Mouse (Mus musculus): ENCODE results near the gene Gan.

The Gan gene

DNA sequence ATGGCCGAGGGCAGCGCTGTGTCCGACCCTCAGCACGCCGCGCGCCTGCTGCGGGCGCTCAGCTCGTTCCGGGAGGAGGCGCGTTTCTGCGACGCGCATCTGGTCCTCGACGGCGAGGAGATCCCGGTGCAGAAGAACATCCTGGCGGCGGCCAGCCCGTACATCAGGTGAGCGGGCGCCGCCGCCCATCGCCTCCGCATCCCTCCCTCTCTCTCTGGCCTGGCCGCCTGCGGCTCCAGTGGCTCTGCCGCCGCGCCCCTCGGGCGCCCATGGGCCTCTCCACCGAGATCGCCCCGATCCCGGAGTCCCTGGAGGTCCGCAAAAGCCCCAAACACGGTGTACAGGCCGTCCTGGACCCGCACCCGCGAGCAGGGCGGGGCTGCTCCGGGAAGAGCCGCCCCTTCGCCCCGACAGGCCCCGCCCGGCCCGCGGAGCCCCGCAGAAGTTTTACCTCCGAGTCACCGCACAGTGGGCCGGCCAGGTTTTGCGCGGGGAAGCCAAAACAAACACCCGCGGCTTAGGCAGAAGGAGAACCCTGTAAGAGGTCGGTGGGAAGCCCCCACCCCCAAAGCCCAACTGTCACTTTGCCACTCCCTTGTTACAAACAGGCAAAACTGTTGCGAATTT, at the start of gene Gan:
Gene Gan (plus strand): TSS at position 1 of the 627 bp plus-strand sequence.
- peak; percentile 64 for DNase-seq

DNA sequence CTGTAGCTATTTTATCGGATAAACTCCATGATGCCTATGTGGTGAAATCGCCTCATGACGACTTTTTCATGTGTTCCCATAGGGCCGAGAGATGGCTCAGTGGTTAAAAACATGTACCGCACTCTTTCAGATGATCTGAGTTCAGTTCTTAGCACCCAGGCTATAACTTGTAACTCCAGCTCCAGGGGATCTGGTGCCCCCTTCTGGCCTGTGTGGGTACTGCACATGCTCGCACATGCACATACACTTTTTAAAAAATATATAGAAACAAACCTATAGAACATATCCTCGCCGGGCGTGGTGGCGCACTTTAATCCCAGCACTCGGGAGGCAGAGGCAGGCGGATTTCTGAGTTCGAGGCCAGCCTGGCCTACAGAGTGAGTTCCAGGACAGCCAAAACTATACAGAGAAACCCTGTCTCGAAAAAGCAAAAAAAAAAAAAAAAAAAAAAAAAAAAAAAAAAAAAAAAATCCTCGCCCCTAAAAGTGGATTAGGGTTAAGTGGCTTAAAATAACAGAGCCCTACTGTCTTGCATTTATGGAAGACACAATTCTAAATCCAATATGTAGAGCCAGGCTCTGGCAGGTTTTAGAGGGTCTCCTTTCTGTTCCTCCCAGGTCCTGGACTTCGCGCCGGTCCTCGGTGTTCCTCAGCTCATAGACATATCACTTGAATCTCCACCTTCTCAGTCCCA, 48.8 kb upstream of the Gan start:
- peak; percentile 58 for DNase-seq

DNA sequence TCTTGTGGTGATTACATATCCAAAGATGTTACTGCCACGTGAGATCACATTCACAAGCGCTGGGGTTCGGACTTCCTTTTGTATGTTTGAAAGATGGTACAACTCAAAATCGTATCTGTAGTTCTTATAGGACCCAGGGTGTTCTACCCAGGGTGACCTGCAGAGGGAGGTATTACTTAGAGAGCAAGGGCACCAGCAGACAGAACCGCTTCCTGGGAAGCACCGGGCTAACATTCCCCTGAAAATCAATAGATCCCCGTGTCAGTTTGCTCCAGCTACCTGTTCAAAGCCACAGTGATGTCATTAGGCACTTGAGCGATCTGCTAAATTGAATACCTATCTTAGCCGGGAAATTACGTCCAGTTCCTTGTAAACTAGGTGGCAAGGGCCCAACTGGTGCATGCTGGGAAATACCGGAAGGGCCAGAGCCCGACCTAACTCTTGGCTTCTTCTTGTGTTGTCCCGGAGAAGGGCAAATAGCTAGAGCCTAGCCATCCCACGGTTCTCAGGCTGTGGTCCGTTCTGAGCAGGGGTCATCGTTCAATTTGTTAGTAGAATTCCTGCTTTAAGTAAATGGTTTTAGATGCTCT, 48.0 kb upstream of the Gan start:
- peak; percentile 78 for DNase-seq

DNA sequence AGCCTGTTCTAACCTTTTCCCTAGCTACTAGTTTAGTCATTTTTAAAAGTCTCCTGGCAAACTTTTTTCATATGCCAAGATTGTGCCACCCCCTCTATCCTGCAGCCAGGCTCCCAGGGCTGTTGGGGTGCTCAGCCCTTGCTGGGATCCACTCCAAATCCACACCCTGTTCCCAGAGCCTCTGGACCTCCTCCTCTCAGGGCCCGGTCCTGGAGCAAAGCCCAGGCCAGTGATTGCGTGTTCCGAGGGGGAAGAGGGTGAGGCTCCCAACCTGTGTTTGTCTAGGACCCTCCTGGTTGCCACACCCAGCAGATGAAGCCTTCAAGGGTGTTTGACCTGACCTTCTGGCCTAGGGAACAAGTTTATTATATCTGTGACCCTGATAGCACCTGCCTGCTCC, 46.3 kb upstream of the Gan start:
- DNase-seq, result no peak

DNA sequence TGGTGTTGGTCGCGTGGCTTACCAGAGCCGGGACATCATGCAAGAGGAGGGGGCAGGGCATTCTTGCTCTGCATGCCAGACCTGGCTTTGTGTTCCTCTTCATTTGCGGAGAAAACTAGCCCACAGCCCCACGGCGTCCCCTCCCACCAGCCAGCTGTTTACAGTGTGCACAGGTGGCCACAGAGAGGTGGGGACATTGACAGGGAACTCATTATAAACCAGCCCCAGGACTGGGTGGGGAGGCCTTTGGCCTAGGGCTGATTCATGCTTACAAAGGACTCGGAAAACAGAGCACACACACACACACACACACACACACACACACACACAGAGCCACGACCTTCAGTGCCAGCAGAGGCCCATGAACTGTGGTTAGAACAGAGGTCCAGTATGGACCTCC, 45.7 kb upstream of the Gan start:
- DNase-seq, result no peak

DNA sequence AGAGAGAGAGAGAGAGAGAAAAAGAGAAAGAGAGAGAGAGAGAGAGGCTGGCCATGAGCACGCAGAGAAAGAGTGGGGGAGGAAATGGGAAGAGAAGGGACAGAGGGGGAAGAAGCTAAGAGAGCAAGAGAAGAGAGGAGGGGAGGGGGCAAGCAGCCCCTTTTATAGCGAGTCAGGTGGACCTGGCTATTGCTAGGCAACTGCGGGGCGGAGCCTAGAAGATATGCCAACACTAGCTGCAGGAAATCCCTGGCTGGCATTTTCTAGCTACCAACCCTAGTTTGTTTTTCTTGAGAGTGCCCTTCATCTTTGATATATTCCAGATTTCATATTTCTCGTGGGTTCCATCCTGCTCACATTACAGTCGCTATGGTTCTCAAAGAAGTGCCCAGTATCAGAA, 42.8 kb upstream of the Gan start:
- DNase-seq, result no peak

DNA sequence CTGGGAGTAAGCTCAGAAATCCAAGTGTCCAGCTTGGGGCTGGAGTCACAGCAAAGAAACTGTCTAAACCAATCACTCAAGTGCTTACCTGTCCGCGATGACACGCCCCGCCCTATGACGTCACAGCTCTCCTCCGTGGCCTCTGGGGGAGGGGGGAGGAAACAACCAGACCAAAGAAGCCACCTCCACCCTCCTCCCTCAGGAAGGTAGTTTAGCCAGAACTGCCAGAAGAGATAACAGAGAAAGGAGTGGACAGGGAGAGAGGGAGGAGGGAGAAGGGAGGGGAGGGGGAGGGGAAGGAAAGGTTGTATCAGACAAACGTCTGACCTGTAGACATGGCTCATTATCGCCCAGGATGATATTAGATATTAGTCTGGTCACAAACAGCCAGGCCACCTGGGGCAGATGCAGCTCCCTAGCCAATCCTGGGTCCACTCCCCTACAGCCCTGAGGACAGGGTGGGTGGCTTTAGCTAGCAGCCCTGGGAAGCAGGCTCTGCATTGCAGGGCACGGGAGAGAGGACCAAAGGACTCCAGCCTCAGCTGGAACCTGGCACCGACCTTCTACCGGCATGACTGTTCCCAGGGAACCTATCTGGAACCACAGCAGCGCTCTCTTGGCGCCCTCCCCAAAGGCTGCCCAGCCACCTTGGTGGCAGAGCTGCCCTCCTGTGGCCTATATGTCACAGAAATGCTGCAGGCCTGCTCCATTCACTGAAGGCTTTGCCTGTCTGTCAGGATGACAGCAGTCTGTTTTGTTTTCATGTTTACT, 42.1 kb upstream of the Gan start:
- DNase-seq, result peak; percentile 51

DNA sequence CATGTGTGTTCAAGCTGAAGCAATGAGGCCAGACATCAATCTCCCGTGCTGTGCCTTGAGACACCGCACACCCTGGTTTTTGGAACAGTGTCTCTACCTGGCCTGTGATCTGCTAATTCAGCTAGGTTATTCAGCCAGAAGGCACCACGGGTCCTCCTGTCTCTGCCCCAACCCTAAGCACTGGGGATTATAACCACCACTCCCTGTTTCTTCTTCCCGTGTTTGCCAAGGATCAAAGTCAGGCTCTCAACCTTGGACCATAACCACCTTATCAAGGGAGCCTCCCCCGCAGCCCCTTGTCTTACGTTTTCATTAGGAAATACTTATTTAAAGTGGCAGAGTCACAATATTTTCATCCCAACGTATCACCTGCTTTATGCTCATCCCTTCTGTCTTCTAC, 41.4 kb upstream of the Gan start:
- no peak for DNase-seq

DNA sequence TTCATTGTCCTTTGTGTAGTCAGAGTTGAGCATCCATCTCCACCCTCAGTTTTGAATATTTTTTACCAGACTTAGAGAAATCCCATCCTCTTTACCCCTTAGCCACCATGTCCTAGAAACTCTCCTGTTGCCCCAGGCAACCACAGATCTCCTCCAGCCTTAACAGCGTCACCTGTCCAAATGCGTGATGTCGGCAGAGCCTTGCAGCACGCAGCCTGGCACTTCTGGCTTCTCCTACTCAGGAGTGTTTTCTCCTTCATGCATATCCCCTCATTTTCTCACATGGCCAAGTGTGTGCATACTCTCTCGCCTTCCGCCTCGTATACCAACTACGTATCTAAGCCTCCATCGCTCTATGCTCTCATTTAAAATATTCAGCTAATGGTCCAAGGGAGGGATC, 39.5 kb upstream of the Gan start:
- no peak for DNase-seq

DNA sequence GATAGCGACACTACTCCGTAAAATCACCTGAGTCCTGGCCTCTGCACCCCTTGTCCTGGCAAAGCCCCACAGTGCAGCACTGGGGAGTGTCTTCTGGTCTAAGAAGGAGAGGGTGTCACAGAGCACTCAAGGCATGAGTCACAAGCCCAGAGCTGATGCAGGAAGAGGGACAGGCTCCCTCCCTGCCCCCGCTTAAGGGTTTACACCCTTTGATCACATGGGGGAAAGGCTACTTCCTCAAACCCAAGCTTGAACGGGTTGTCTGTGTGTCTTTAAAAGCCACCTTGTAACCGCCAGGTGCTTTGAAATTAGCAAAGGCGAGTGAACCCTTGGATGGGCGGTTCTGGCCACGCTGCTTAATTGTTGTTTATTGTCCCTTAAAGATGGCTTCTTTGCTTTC, 36.7 kb upstream of the Gan start:
- no peak for DNase-seq

DNA sequence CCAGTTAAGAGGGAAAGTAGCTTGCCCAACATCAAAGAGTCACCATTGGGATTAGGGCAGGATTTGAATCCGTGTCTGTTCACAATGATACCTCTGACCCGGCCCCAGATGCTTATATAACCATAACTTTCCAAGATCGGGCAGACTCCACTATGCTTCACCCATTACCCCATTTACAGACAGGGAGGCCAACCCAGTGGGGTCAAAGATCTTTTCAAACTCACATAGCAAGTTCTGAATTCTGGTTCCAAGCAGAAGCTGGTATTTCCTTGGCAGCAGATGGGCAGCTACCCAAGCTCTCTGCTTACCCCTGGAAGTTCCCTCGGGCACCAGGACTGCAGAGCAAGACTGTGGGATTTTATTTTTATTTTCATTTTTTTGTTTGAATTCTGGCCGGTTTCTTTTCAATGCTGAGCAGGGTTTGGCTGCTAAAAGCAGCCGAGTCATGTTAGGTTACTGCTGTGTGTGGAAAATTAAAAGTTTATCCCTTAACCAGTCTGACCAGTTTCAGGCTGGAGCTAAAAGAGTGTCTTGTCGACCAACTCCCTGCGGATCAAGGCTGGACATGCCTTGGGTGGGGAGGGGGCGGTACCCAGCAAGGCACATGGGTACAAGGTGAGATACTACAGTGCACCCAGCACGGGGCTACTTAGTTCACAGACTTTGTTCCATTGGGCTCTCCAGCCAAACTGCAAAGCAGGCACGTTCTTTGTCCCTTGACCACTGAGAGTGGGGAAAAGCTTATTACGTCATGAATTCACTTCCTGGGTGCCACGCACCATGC, 33.9 kb upstream of the Gan start:
- DNase-seq, result no peak

DNA sequence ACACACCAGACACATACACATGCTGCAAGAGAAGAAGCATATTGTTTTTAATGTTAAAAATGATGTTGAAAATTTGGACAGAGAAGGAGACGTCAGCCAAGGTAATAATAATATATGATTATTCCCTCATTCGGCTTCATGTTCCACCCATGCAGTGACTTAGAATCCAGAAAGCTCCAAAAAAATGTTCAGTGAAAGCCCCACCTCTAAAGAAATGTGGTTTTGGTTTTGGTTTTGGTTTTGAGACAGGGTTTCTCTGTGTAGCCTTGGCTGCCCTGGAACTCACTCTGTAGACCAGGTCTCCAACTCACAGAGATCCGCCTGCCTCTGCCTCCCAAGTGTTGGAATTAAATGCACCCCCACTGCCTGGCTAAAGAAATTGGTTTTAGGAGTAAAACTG, 32.1 kb upstream of the Gan start:
- DNase-seq, result no peak

DNA sequence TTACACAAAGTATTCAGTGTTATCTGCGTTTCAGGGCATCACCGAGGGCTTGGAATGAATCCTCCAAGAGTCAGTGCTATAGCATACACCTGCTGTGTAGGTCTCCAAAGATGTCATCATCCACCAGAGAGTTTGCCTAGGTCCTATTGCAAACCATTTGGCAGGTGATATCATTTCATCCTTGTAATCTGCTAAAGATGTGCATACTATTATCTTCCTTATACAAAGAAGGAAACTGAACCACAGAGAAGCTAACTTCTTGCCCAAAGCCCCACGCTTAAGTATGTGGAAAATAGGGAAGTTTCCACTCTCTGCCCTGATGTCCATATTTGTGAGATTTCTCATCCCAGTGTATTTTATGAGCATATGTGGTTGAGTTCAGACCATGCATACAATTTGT, 31.5 kb upstream of the Gan start:
- no peak for DNase-seq

DNA sequence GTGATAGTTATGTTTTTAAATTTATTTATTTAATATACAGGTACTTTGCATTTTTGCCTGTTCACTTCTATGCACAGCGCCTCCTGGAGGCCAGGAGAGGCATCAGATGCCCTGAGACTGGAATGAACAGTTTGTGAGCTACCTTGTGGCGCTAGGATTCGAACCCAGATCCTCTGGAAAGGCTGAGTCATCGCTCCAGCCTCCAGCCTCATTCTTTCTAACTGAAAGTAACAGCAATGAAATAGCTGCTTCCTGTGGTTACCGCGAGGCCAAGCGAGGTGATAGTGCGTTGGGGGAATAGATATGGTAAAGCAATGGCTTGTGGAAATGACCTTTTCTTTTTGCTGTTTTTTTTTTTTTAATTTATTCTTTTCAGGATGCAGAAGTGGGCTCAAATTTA, 30.9 kb upstream of the Gan start:
- DNase-seq, result peak; percentile 31

DNA sequence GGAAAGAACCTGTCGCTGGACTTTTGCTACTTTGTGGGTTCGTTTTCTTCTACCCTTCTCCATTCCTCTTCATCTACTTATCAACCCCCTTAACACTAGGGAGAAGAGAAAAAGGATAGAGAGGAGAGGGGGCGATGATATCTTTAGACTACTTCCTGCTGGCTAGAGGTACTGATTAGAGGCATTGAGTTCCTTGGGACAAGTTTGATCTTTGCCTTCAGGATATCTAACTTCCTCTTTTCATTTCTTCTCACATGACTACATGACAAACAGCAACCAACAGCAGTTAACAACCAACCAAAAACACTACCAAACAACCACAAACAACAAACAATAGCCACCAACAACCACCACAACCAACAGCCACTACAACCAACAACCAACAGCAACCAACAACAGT, 24.2 kb upstream of the Gan start:
- no peak for DNase-seq

DNA sequence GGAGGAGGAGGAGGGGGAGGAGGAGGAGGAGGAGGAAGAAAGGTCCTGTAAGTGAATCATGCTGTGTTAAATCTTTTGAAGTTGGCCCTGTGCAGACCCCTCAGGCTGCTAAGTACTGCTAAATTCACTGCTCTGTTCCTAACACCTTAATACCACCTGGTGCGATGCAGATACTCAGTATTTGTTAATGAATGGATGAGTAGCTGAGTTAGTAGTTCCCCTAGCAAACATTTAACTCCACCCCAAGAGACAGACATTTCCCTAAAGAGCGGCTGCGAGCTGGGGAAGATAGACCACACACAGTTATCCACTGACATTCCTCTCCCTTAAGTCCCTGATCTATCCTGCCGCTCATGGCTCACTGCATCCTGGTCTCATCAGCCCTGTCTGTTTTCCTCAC, 21.6 kb upstream of the Gan start:
- no peak for DNase-seq

DNA sequence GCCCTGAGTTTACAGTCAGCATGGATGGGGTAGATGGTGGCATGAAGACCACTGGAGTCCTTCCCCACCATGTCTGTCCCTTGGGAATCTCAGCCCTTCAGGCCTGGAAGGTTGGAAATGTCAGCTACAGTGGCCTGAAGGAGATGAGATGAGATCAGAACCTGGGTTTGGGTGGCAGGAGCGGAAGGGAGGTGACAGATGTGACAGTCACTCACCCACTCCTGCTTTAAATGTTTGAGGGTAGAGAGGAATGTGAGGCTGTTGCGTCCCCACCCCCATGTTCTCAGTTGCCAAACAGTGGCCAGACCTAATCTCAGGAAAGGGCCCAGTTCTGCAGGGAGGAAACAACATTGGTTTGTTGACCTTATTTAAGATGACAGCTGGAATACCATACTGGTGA, 21.2 kb upstream of the Gan start:
- no peak for DNase-seq

DNA sequence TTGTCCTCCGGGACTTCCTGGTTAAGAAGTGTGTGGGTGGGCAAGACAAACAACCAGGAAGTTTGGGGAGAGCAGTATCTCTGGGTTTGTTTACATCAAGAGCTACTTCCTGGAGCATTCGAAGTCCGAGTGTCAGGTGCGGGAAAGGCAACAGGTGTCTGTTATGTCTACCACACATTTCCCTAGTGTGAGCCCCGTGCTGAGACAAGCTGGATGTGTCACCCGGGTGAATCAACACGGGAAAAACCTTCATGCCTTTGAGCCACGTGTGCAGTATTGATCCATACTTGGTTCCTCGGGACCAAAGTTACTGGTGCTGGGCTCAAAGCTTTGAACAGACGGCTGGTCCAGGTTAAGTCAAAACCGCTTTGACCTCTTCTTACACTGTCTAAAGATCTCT, 20.6 kb upstream of the Gan start:
- DNase-seq, result no peak

DNA sequence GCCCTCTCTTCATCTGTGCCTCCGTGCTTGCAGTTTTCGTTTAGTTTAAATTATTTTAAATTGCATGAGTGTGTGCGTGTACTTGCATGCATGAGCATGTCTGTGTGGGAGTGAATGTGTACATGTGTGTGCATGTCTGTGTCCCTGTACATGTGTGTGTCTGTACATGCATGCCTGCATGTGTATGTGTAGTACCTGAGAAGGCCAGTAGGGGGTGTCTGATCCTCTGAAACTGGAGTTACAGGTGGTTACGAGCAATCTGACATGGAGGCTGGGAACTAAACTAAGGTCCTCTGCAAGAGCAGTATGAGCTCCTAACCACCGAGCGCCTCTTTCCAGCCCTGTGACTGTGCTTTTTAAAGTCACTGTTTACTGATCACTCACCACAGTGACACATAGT, 9.4 kb upstream of the Gan start:
- DNase-seq, result peak; percentile 22

DNA sequence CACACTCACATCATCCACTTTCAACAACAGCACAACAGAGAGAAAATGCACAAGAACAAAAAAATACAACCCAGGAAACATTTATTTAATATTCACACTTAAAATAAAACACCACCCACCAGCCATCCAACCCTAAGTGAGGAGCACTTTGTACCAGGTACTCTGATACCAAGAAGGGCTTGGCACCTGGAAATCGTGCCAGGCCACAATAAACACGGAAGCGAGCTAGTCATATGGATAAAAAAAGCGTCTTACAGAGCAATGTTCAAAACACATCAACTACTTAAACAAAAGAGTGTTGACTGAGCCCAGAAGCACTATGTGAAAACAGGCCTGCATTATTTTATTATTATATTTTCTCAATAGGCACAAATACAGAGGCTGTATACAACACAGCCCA, 1.8 kb upstream of the Gan start:
- DNase-seq, result no peak

DNA sequence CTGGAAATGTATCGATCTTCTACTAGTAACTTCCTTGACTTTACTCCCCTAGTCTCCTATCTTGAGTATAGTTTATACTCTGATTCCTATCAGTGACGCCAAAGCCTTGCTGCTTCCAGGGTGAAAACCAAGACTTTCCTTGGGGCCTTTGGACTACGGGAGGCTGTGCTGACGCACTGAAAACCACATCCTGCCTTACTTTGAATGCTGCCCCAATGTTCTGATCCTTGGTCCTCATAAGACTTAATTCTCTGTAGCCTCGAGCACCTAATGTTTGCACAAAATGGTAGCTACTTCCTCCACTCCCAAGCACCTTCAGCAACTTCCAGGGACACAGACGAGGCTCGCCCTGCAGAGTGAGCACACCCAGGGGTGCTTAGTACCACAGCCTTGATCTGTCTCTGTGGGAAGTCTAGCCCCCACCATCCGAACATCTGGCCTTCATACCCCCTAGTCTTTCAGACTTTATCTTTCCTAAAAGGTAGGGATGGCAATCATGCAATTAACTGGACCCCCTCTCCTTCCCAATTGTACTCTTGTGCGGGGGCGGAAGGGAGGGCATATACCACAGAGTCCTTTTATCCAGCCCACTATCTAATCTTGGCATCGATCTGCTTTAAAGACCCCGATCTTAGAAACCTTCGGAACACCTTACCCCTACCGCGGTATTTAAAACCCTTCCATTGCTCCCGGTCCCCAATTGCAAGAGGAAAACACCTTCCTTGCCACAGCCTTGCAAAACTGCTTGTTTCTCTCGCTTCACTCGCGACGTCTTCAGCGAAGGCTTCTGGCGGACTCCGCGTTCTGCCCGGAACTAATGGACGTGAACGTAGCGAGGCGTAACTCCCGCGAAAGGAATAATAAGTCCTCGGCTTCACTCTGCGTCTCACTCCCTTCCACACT, 818 bp upstream of the Gan start:
- peak; percentile 26 for DNase-seq

DNA sequence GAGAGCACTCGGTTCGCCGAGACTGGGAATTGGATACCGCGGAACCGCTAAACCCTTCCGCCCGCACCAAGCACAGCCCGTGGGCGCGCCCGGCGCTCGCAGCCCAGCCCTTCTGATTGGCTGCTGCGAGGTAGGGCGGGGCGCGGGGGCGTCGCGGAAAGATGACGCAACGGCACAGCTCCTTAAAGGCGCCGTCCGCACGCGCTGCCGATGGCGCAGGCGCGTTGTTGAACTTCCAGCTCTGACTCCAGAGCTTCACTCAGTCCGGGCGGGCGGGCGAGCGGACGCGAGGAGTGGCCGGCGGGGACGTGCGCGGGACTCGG, 205 bp upstream of the Gan start:
- DNase-seq, result peak; percentile 98
